In genomic region chr3:86142263-86142933, GRCm38 (mm10) we compare ENCODE assay signal across 8 mouse cellular contexts. TPM values are rescaled to one million over a fixed set of nuclear protein-coding genes. Genes with fewer than 3 reads are reported as not detected.
DNase-seq lines count a peak whose midpoint lies in the region; ATAC-seq and TF ChIP-seq lines count a peak whose summit lies in the region.

TSS of gene Rps3a1 (minus strand) at chr3:86142702.

- peak; percentile 99 for DNase-seq in 3134 (ENCODE audit: extremely low read depth, insufficient read length, low spot score)
- peak; percentile 98 to 99 for DNase-seq in adrenal gland, postnatal 36 days
- DNase-seq in heart, adult 18-20 months: peak; percentile 98 to 99
- DNase-seq in kidney, adult 2 months: peak; percentile 99
- peak; percentile 97 to 99 for DNase-seq in spleen, adult 2 months (ENCODE audit: low read depth in 1 of 2, low spot score in 2 of 2)

- peak; percentile 30 for TF ChIP-seq POLR2A in kidney, adult 2 months (IDR thresholded peaks at IDR 0.05; ENCODE audit: low read depth, low read length)
- peak; percentile 86 for TF ChIP-seq POLR2A in spleen, adult 2 months (IDR thresholded peaks at IDR 0.05; ENCODE audit: low read depth, low read length)

- H3K4me2 ChIP-seq in embryonic facial prominence, embryonic 13.5 days: peak within 1 kb of the TSS; percentile 84
- peak within 1 kb of the TSS; percentile 72 for H3K4me2 ChIP-seq in limb, embryonic 12.5 days
- peak within 1 kb of the TSS; percentile 68 for H3K4me2 ChIP-seq in midbrain, embryonic 15.5 days

- H3K4me1 ChIP-seq in embryonic facial prominence, embryonic 13.5 days: peaks cover 21% of the 10 kb centered on the region
- peaks cover 6% of the 10 kb centered on the region; the same call in 1 of the 2 replicates for H3K4me1 ChIP-seq in kidney, adult 2 months (ENCODE audit: control insufficient read depth, insufficient read depth, low read length)
- peaks cover 13% of the 10 kb centered on the region for H3K4me1 ChIP-seq in limb, embryonic 12.5 days (replicated peaks)
- H3K4me1 ChIP-seq in midbrain, embryonic 15.5 days: peaks cover 20% of the 10 kb centered on the region
- peaks cover 15% of the 10 kb centered on the region; the same call in 1 of the 2 replicates for H3K4me1 ChIP-seq in spleen, adult 2 months (ENCODE audit: control insufficient read depth, insufficient read depth, insufficient read length)

- peak; percentile 89 for ATAC-seq in embryonic facial prominence, embryonic 13.5 days (ENCODE audit: insufficient number of reproducible peaks, insufficient read depth, low FRiP score, low TSS enrichment, low read depth)
- peak; percentile 93 for ATAC-seq in limb, embryonic 12.5 days (ENCODE audit: insufficient number of reproducible peaks, insufficient read depth, low FRiP score, low TSS enrichment, low read depth)
- ATAC-seq in midbrain, embryonic 15.5 days (replicated peaks): peak; percentile 97

- whole genome bisulfite sequencing in embryonic facial prominence, embryonic 13.5 days: under 1% methylated on average over 77 of the region's 77 CpGs
- under 1% methylated on average over 77 of the region's 77 CpGs for WGBS in kidney, adult 2 months
- under 1% methylated on average over 77 of the region's 77 CpGs for WGBS in limb, embryonic 12.5 days
- WGBS in midbrain, embryonic 15.5 days: 0% methylated on average over 71 of the region's 77 CpGs
- WGBS in spleen, adult 2 months: 1% methylated on average over 77 of the region's 77 CpGs

- peak; percentile 94 for TF ChIP-seq CTCF in kidney, adult 2 months (conservative IDR thresholded peaks at IDR 0.05; ENCODE audit: insufficient read depth, insufficient read length, low read depth, low read length)
- peak; percentile 98 for TF ChIP-seq CTCF in spleen, adult 2 months (IDR thresholded peaks at IDR 0.05; ENCODE audit: extremely low read depth, insufficient read depth, insufficient read length, insufficient replicate concordance)

- peak within 1 kb of the TSS; percentile 94 for H3K4me3 ChIP-seq in embryonic facial prominence, embryonic 13.5 days
- peak within 1 kb of the TSS; percentile 68 for H3K4me3 ChIP-seq in kidney, adult 2 months (ENCODE audit: insufficient read depth, low read depth, low read length)
- peak within 1 kb of the TSS; percentile 97 for H3K4me3 ChIP-seq in limb, embryonic 12.5 days (replicated peaks)
- peak within 1 kb of the TSS; percentile 62 for H3K4me3 ChIP-seq in midbrain, embryonic 15.5 days
- H3K4me3 ChIP-seq in spleen, adult 2 months (ENCODE audit: extremely low read depth, insufficient read depth, insufficient read length): peak within 1 kb of the TSS; percentile 96

- no peaks in the 10 kb centered on the region for H3K27me3 ChIP-seq in embryonic facial prominence, embryonic 13.5 days
- H3K27me3 ChIP-seq in kidney, adult 2 months (replicated peaks; ENCODE audit: control insufficient read depth, insufficient read depth, low read length): no peaks in the 10 kb centered on the region
- no peaks in the 10 kb centered on the region for H3K27me3 ChIP-seq in limb, embryonic 12.5 days
- no peaks in the 10 kb centered on the region for H3K27me3 ChIP-seq in midbrain, embryonic 15.5 days (replicated peaks)
- no peaks in the 10 kb centered on the region for H3K27me3 ChIP-seq in spleen, adult 2 months (ENCODE audit: control insufficient read depth, insufficient read depth, low read length)

- peak within 1 kb of the TSS; percentile 99 for H3K9ac ChIP-seq in embryonic facial prominence, embryonic 13.5 days
- peak within 1 kb of the TSS; percentile 98 for H3K9ac ChIP-seq in limb, embryonic 12.5 days (replicated peaks)
- H3K9ac ChIP-seq in midbrain, embryonic 15.5 days: peak within 1 kb of the TSS; percentile 83

- H3K36me3 ChIP-seq in embryonic facial prominence, embryonic 13.5 days: peaks cover 33% of the 10 kb centered on the region
- peaks cover 11% of the 10 kb centered on the region for H3K36me3 ChIP-seq in kidney, adult 2 months (ENCODE audit: control insufficient read depth, insufficient read depth, low read length)
- peaks cover 40% of the 10 kb centered on the region for H3K36me3 ChIP-seq in limb, embryonic 12.5 days
- peaks cover 25% of the 10 kb centered on the region; the same call in 1 of the 2 replicates for H3K36me3 ChIP-seq in midbrain, embryonic 15.5 days (replicated peaks)
- H3K36me3 ChIP-seq in spleen, adult 2 months (ENCODE audit: control insufficient read depth, insufficient read depth, low read length): peaks cover 21% of the 10 kb centered on the region

- peak within 1 kb of the TSS; percentile 93 for H3K27ac ChIP-seq in embryonic facial prominence, embryonic 13.5 days
- peak within 1 kb of the TSS; percentile 2; the same call in 1 of the 2 replicates for H3K27ac ChIP-seq in kidney, adult 2 months (ENCODE audit: insufficient read depth, low read depth, low read length)
- peak within 1 kb of the TSS; percentile 94 for H3K27ac ChIP-seq in limb, embryonic 12.5 days
- peak within 1 kb of the TSS; percentile 90 for H3K27ac ChIP-seq in midbrain, embryonic 15.5 days
- peak within 1 kb of the TSS; percentile 87 for H3K27ac ChIP-seq in spleen, adult 2 months (ENCODE audit: insufficient read depth, low read length)

- H3K9me3 ChIP-seq in embryonic facial prominence, embryonic 13.5 days: no peaks in the 10 kb centered on the region
- H3K9me3 ChIP-seq in limb, embryonic 12.5 days: no peaks in the 10 kb centered on the region
- H3K9me3 ChIP-seq in midbrain, embryonic 15.5 days: no peaks in the 10 kb centered on the region

RNA-seq across cellular contexts. Expression of gene Rps3a1, which starts in this region (rescaled TPM):
- total RNA-seq in adrenal gland, postnatal 36 days (2021): 100 to 1,000 TPM; 819 TPM
- 1,432 and 1,487 TPM in 2 replicates for polyA plus RNA-seq in embryonic facial prominence, embryonic 13.5 days (2015; fragmentation: Nextera tagmentation; extraction: Ambion mirVana)
- 100 to 1,000 TPM; 535 to 579 TPM for total RNA-seq in heart, adult 18-20 months (2021)
- 200 and 307 TPM in 2 replicates for polyA plus RNA-seq in kidney, adult 2 months (2012; rRNA removed)
- polyA plus RNA-seq in limb, embryonic 12.5 days (2016; fragmentation: Nextera tagmentation; extraction: Ambion mirVana): 1,233 and 1,304 TPM in 2 replicates
- polyA plus RNA-seq in midbrain, embryonic 15.5 days (2015; fragmentation: Nextera tagmentation; extraction: Ambion mirVana): 475 and 483 TPM in 2 replicates
- polyA plus RNA-seq in spleen, adult 2 months (2012; rRNA removed): 185 and 218 TPM in 2 replicates

Comparison
In these comparisons a context has a peak if more than half of its experiments do, and no peak if none do; other contexts are left out.
1. Peak in every context shown above with its lines: DNase-seq, ATAC-seq, H3K4me3 ChIP-seq and H3K27ac ChIP-seq.
2. H3K27ac ChIP-seq: peak in every context shown above with its lines; median percentile 94 in limb, embryonic 12.5 days; 93 in embryonic facial prominence, embryonic 13.5 days; 90 in midbrain, embryonic 15.5 days; 87 in spleen, adult 2 months; 2 in kidney, adult 2 months.